Mouse (Mus musculus): Measurements from ENCODE around the gene Rfc2. TPM values are rescaled to one million over a fixed set of nuclear protein-coding genes. Genes with fewer than 3 reads are reported as not detected.
"Not testable (repeated sequence)": the region's sequence is repeated elsewhere in the genome, so short reads cannot be mapped to it uniquely, and the experiment has no call there.

Gene Rfc2
- polyA plus RNA-seq, 1 experiment from 2014 or later = 226 TPM

DNA sequence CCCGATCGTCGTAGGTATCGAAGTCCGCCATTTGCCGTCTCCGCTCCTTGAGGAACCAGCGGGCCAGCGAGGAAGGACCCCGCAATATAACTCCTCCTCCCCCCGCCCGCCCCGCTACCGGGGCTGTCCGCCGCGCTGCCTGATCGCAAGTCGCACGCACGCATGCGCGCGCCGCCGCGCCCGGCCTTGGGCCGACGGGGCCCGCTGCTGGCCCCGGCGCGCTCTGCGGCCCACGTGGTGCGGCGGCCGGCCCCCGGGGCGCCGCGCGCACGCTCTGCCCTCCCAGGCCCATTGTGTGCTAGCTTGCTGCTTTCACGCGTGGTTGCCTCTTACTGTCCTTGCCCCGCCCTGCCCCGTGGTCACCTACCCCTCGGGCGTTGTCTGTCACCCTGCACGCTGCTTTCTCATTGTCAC lies 58.1 kb downstream of the Rfc2 start, which contains the start of gene Eif4h:
Gene Eif4h, minus strand, starts transcription at position 222 of the 414 bp plus-strand sequence.
- ATAC-seq (ENCODE audit: insufficient number of reproducible peaks, low FRiP score, low TSS enrichment, low read depth) = peak; percentile 93
- peaks cover 19% of the 10 kb centered on the region for H3K36me3 ChIP-seq
- H3K4me3 ChIP-seq = peak within 1 kb of the TSS; percentile 97
- WGBS = under 1% methylated on average over 52 of the region's 52 CpGs
- H3K9me3 ChIP-seq = no peaks in the 10 kb centered on the region
- peak within 1 kb of the TSS; percentile 70 for H3K4me2 ChIP-seq
- peaks cover 14% of the 10 kb centered on the region for H3K4me1 ChIP-seq
- H3K27ac ChIP-seq = peak within 1 kb of the TSS; percentile 97
- H3K27me3 ChIP-seq = no peaks in the 10 kb centered on the region
- H3K9ac ChIP-seq = peak within 1 kb of the TSS; percentile 100

DNA sequence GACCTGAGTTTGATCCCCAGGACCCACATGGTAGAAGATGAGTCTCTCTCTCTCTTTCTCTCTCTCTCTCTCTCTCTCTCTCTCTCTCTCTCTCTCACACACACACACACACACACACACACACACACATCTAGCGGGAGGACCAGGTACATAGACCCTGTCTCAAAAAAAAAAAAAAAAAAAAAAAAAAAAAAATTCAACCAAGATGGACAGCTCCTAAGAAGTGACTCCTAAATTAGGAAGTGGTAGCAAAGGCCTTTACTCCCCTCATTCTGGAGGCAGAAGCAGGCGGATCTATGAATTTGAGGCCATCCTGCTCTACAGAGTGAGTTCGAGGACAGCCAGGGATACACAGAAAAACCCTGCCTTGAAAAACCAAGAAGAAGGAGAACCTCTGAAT lies 59.2 kb downstream of the Rfc2 start:
- H3K9ac ChIP-seq = no peak overlapping the region
- no peaks in the 10 kb centered on the region for H3K9me3 ChIP-seq
- 90% methylated on average over 3 of the region's 3 CpGs for whole genome bisulfite sequencing
- H3K27me3 ChIP-seq = no peaks in the 10 kb centered on the region
- no peak overlapping the region for H3K4me2 ChIP-seq
- no peak for ATAC-seq (ENCODE audit: insufficient number of reproducible peaks, low FRiP score, low TSS enrichment, low read depth)
- H3K27ac ChIP-seq = no peak overlapping the region
- peaks cover 14% of the 10 kb centered on the region for H3K4me1 ChIP-seq
- peaks cover 11% of the 10 kb centered on the region for H3K36me3 ChIP-seq
- H3K4me3 ChIP-seq = no peak overlapping the region

DNA sequence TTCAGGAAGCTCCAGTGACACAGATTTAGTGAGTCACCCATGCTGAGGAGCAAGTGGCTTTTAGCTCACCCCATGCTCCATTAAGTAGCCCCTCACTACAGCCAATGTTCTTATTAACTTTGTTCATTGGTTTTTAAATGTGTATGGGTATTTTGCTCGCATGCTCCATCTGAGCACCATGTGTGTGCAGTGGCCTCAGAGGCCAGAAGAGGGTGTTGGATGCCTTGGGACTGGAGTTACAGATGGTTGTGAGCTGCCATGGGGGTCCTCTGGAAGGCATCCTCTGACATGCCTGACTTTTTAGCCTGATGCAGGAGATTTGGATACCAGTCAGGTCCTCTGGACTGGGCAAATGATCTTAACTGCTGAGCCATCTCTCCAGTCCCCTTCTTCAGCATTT lies 63.0 kb downstream of the Rfc2 start:
- H3K36me3 ChIP-seq = no peaks in the 10 kb centered on the region
- H3K4me1 ChIP-seq = 0 out of 2 replicates have a peak, but pooled peaks cover 4% of the 10 kb centered on the region
- H3K9me3 ChIP-seq = no peaks in the 10 kb centered on the region
- no peak overlapping the region for H3K4me3 ChIP-seq
- no peak for ATAC-seq (ENCODE audit: insufficient number of reproducible peaks, low FRiP score, low TSS enrichment, low read depth)
- no peak overlapping the region for H3K4me2 ChIP-seq
- H3K27ac ChIP-seq = no peak overlapping the region
- H3K9ac ChIP-seq = no peak overlapping the region
- no peaks in the 10 kb centered on the region for H3K27me3 ChIP-seq
- WGBS = 65% methylated on average over 1 of the region's 1 CpGs

DNA sequence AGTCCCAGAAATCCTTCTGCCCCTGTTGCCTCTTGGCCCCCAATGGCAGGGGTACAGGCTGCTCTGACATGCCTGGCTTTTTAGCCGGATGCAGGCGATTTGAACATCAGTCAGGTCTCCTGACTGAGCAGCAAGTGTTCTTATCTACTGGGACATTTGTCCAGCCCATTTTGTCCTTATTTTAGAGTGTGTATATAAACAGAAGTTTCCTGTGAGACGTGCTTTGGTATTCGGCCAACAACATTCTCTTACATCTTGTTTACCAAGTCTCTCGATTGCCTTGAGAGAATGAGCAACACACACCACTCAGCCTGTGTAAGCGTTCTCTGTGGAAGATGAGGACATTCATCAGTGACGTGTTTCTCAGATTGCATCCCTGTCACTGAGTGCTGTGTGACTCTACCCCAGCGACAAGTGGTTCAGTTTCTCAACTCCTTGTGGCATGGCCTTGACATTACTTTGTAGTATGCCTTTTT lies 63.5 kb downstream of the Rfc2 start:
- Histone ChIP-seq H3K4me3 (no peak overlapping the region), H3K27me3 (no peaks in the 10 kb centered on the region), H3K4me2 (no peak overlapping the region), H3K36me3 (no peaks in the 10 kb centered on the region), H3K9me3 (no peaks in the 10 kb centered on the region), H3K4me1 (0 out of 2 replicates have a peak, but pooled peaks cover 1% of the 10 kb centered on the region), H3K27ac (no peak overlapping the region), H3K9ac (no peak overlapping the region)
- WGBS = 58% methylated on average over 8 of the region's 8 CpGs
- ATAC-seq (ENCODE audit: insufficient number of reproducible peaks, low FRiP score, low TSS enrichment, low read depth) = no peak

- Histone ChIP-seq H3K4me1 (no peaks in the 10 kb centered on the region), H3K9ac (no peak overlapping the region), H3K4me2 (no peak overlapping the region), H3K27me3 (no peaks in the 10 kb centered on the region), H3K27ac (no peak overlapping the region), H3K36me3 (no peaks in the 10 kb centered on the region), H3K4me3 (no peak overlapping the region), H3K9me3 (no peaks in the 10 kb centered on the region)
- no peak for ATAC-seq (ENCODE audit: insufficient number of reproducible peaks, low FRiP score, low TSS enrichment, low read depth)
- WGBS = 75% methylated on average over 4 of the region's 4 CpGs
Observed at GRCm38 (mm10) chr5:134646461-134646860, 65.3 kb downstream of the Rfc2 start.

- ATAC-seq (ENCODE audit: insufficient number of reproducible peaks, low FRiP score, low TSS enrichment, low read depth) = no peak
- 66% methylated on average over 2 of the region's 2 CpGs for WGBS
- no peaks in the 10 kb centered on the region for H3K9me3 ChIP-seq
Observed at GRCm38 (mm10) chr5:134647394-134647793, 66.2 kb downstream of the Rfc2 start.

GRCm38 (mm10) chr5:134648976-134649375 lies 67.8 kb downstream of the Rfc2 start:
- H3K27me3 ChIP-seq; H3K9ac ChIP-seq; H3K36me3 ChIP-seq; H3K4me2 ChIP-seq; H3K27ac ChIP-seq; H3K4me1 ChIP-seq; ATAC-seq (ENCODE audit: insufficient number of reproducible peaks, low FRiP score, low TSS enrichment, low read depth); H3K4me3 ChIP-seq; H3K9me3 ChIP-seq: not testable (repeated sequence)
- 64% methylated on average over 4 of the region's 4 CpGs for WGBS

More at GRCm38 (mm10) chr5:134647394-134647793, 66.2 kb downstream of the Rfc2 start:
- Histone ChIP-seq H3K4me1 (peaks cover 6% of the 10 kb centered on the region), H3K27me3 (no peaks in the 10 kb centered on the region), H3K4me3 (no peak overlapping the region), H3K9ac (no peak overlapping the region), H3K4me2 (no peak overlapping the region), H3K27ac (no peak overlapping the region), H3K36me3 (no peaks in the 10 kb centered on the region)

- 51% methylated on average over 5 of the region's 5 CpGs for WGBS
- H3K27me3 ChIP-seq = no peaks in the 10 kb centered on the region
- H3K4me1 ChIP-seq = peaks cover 6% of the 10 kb centered on the region
- H3K4me2 ChIP-seq = no peak overlapping the region
- no peak overlapping the region for H3K27ac ChIP-seq
- no peaks in the 10 kb centered on the region for H3K36me3 ChIP-seq
- no peak overlapping the region for H3K9ac ChIP-seq
- no peak overlapping the region for H3K4me3 ChIP-seq
- H3K9me3 ChIP-seq = no peaks in the 10 kb centered on the region
- ATAC-seq (ENCODE audit: insufficient number of reproducible peaks, low FRiP score, low TSS enrichment, low read depth) = no peak
Observed at GRCm38 (mm10) chr5:134650926-134651325, 69.8 kb downstream of the Rfc2 start.

Small RNA genes lying within 50 kb of the gene (microRNA-seq; reads per million reads assigned to microRNA genes)
- not detected for gene Mir7228

Other genes starting within 250 kb of the Rfc2 start
- gene Gtf2ird1, start 124.7 kb upstream of the Rfc2 start, polyA plus RNA-seq (2015; fragmentation: Nextera tagmentation; extraction: Ambion mirVana) = 93.5 and 102 TPM in 2 replicates
- gene Clip2, start 28.9 kb upstream of the Rfc2 start, polyA plus RNA-seq (2015; fragmentation: Nextera tagmentation; extraction: Ambion mirVana) = 3.3 and 3.9 TPM in 2 replicates
- gene Syna, start 21.2 kb upstream of the Rfc2 start, polyA plus RNA-seq (2015; fragmentation: Nextera tagmentation; extraction: Ambion mirVana) = 0.09 and 0.17 TPM in 2 replicates
- gene Lat2, start 33.7 kb downstream of the Rfc2 start, polyA plus RNA-seq (2015; fragmentation: Nextera tagmentation; extraction: Ambion mirVana) = 7.9 and 8.8 TPM in 2 replicates
- gene Eif4h, start 58.1 kb downstream of the Rfc2 start, polyA plus RNA-seq (2015; fragmentation: Nextera tagmentation; extraction: Ambion mirVana) = 408 and 425 TPM in 2 replicates
- 4.7 and 7.0 TPM in 2 replicates for gene Limk1, start 107.2 kb downstream of the Rfc2 start, polyA plus RNA-seq (2015; fragmentation: Nextera tagmentation; extraction: Ambion mirVana)
- 178 and 206 TPM in 2 replicates for gene Eln, start 166.0 kb downstream of the Rfc2 start, polyA plus RNA-seq (2015; fragmentation: Nextera tagmentation; extraction: Ambion mirVana)

All from limb, embryonic 15.5 days (tissue).